Mouse (Mus musculus) lung, adult 2 months (tissue): ENCODE data around the gene Hoxd9.

Source experiments
- CTCF ChIP-seq: fragments of 200-500 bp; IDR thresholded peaks from 2 replicates; pipeline ENCODE4 v1.5.1; 2011; ENCODE audit warnings: mild to moderate bottlenecking, low read length, control low read depth; ENCODE audit not compliant: insufficient read depth
- POLR2A ChIP-seq: fragments of 200-500 bp; IDR thresholded peaks from 2 replicates; pipeline ENCODE4 v1.6.1; 2011; ENCODE audit warnings: low read depth, mild to moderate bottlenecking, control low read depth, low read length, borderline replicate concordance; ENCODE audit errors: extremely low read depth

DNA sequence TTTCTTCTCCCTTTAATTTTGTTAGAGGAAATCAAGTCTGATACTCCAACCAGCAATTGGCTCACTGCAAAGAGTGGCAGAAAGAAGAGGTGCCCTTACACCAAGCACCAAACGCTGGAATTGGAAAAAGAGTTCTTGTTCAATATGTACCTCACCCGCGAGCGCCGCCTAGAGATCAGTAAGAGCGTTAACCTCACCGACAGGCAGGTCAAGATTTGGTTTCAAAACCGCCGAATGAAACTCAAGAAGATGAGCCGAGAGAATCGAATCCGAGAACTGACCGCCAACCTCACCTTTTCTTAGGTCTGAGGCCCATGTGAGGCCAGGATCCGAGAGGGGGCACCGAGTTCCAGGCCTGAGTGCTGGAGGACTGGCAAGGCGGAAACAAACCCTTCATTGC is 3.5 kb upstream of the Hoxd9 start:
- no peak for TF ChIP-seq POLR2A
- 0 out of 2 replicates have a peak, but pooled peaks have one; percentile 13 for TF ChIP-seq CTCF
